Mouse (Mus musculus): ENCODE data around the gene Polr2i.

DNA sequence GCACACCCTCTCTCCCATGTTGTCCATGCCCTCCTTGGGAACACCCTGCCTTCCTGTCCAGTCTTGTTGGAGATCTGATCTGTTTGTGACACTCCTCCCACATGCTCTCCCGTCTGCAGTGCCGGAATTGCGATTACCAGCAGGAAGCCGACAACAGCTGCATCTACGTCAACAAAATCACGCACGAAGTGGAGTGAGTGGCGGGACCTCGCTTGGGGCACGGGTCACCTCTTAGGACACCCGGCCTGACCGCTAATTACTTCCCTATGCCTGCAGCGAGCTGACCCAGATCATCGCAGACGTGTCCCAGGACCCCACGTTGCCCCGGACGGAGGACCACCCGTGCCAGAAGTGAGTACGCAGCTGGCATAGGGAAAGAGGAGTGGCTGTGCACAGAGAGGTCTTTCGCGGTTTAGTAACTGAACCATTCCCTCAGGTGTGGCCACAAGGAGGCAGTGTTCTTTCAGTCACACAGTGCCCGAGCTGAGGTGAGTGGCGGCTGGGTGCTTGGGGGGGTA, 942 bp downstream of the Polr2i start:
- TF ChIP-seq HCFC1 (IDR thresholded peaks at IDR 0.05; ENCODE audit: borderline replicate concordance, insufficient read depth, low read length) (no peak), ZNF384 (IDR thresholded peaks at IDR 0.05; ENCODE audit: low read depth, low read length) (no peak), ZC3H11A (IDR thresholded peaks at IDR 0.05; ENCODE audit: borderline replicate concordance, low read depth, low read length) (no peak), CHD2 (IDR thresholded peaks at IDR 0.05; ENCODE audit: low read depth, low read length) (no peak)

Measured in ES-E14 (cell line).